Mouse (Mus musculus) adrenal gland, adult (tissue): ENCODE results near the gene Sema5b.
A peak's percentile ranks its signal among the peaks of the same experiment; 100 is the strongest.

Experiments
- DNase-seq, 2 experiments: peaks; one replicate each; pipeline ENCODE4 v3.0.0; 2022 to 2023; ENCODE audit warnings: low spot score in 1 of 2; ENCODE audit not compliant: inconsistent age in 2 of 2

Sema5b gene

DNA sequence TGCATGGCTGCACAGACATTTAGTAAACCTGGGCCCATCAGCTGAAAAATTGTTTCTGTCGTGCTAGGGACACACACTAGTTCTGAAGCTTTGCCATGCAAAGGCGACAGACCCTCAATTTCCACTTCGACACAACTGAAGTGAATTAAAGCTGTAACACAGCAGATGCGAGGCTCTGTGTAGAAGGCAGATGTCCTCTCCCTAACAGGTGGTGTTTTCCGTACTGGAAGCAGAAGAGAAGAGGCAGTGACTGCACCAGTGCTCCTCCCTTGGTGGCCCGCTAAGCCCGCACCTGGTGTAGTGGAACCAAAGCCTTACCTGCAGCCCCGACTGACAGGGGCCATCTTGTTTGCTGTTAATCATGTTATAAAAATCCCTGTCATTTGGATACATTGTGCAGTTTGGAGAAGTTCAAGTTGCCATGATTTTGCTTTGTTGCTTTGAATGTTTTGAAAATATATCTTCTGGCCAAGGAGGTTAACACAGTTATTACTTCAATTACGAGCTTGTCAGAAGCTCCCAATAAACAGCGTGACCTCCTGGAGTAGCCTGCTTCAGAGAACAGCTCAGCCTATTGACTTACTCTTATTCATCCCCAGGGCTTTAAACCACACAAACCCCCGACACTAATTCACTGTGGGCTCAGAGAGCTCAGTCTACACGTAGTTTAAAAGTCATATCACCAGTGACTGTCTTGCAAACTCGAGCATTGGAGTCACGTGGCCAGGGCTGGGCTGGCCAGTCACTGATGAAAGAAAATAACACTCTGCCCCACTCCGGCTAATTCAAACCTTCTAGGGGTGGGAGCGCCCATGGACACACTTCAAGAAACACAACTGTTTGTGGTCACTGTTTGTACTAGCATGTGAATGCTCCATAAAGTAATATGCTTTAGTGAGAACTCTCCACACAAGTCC, 163.1 kb downstream of the Sema5b start:
- DNase-seq: no peak

GRCm38 (mm10) chr16:35704796-35705195, 163.9 kb downstream of the Sema5b start:
- DNase-seq: peak in 1 of 2 experiments; percentile 50

GRCm38 (mm10) chr16:35707004-35707403, 166.1 kb downstream of the Sema5b start:
- DNase-seq: no peak

- no peak for DNase-seq
Measured at GRCm38 (mm10) chr16:35711004-35711403, 170.1 kb downstream of the Sema5b start.

DNA sequence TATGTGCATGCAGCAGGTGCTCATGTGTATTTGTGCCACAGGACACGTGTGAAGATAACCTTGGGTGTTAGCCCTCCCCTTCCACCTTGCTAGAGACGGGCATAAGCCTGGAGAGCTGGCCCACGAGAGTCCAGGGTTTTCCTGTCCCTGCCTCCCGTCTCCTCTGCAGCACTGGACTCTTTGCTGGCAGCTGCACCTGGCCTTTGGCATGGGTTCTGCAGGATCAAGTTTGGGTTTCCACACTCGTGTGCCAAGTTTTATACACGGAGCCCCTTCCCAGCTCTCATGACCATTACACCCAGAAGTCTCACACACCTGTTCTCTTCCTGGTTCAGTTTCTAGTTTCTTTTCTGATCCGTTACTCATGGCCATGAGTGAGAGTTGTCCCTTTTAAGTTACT, 172.7 kb downstream of the Sema5b start:
- DNase-seq: no peak
